Mouse (Mus musculus) c-Kit-positive CD71-positive TER-119-positive erythroid progenitor cells, embryonic 14.5 days (primary cell): ENCODE measurements at regions not wholly inside any gene's neighbourhood (a gene's known extent, or its start where the extent isn't known, plus 50 kb on each side); places are given as distances from the start of the nearest gene placed in this dataset.

Experiments used
- DNase-seq: peaks from one replicate; pipeline ENCODE4 v3.0.0-alpha.2; 2013; ENCODE audit warnings: low spot score

DNA sequence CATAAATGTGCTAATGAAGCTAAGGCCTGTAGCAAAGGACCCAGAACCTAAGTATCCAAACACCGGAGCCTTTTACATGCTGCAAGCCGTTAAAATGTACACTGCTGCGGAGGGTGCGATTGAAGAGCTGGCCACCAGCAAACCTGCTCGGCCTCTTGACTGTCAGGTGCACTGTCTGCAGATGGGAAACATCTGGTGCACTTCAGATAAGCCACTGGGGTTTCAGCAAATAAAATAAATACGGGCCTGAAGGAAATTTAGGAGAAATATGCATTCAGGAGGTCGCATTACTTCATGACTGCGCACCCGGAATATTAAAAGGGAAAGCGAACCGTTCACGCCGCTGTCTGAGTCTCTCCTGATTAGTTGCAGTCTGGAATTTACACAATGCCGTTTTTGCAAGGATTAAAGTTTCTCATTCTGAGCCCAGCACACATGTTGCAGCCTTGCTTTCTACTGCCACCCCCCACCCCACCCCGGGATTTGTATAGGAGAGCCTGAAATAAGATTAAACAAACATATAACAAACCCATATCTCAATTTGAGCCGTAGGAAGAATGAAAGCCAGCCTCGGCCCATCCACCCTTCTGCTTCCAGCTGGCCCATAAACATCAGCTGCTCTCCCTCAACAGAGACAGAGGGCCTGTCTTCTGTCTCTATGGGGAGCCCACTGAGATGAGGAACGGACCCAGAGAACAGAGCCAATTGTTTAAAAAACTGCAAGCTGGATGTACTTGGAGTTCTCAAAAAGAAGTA lies 103.5 kb upstream of the Cd180 start:
- no peak for DNase-seq

DNA sequence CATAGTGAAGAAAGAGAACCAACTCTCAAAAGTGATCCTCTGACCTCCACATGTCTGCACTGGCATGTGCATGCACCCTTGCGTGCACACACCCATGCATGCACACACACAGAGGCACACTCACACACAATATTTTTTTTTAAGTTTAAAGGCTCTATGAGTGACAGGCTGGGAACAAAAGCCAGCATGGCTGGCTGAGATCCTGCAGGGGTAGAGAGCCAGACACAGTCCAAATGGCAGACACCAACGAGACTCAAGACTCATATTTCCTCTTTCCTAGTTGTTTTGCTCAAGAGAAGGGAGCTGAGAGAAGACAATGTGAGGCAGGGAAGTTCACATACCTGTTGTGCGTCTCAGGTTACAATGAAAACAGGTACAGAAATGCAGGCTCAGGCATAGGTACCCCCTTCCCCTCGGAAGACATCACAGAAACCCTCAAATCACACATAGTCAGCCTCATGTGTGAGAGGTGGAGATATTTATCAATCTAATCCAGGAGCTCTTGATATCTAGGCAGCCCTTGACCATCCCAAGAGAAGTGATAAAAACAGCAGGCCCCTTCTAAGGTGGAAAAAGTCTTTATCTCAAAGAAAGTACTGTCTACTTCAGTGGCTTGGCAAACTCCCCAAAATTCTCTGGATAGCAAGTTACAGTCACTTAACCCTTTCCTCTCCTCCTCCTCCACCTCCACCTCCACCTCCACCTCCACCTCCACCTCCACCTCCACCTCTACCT lies 101.4 kb upstream of the Cd180 start:
- DNase-seq: no peak

DNA sequence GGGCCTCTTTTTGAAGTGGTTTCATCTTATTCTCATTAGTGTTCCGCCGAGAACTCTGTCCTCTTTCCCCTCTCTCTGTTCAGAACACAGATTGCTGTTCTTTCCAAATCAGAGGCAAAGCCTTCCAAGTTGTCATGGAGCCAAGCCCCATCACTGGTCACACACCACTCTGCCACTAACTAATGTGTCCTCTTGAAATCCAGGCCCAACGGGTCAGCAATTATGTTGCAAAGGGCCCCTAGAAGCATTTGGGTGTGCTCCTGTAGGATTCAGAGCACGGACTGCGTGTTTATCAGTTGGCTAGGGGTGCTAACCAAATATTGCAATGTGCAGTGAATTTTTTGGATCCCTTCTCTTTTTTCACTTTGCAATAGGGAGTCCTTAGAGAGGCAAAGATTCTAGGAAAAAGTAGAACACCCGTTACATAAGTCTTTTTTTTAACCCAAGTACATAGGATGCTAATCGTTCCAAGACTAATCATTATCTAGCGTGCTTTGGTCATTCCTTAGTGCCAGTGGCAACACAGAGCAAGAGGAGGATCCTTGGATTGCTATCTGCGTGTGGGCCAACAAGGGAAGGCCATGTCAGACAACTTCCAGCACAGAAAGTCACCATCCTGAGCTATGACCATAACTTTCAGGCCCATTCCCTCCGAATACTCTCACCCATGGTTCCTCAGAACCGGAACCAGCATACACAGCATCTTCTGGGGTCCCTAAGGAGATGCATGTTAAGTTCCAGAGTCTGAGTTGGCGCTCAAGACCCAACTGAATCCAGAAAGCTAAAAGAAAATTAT lies 99.8 kb upstream of the Cd180 start:
- DNase-seq: no peak

DNA sequence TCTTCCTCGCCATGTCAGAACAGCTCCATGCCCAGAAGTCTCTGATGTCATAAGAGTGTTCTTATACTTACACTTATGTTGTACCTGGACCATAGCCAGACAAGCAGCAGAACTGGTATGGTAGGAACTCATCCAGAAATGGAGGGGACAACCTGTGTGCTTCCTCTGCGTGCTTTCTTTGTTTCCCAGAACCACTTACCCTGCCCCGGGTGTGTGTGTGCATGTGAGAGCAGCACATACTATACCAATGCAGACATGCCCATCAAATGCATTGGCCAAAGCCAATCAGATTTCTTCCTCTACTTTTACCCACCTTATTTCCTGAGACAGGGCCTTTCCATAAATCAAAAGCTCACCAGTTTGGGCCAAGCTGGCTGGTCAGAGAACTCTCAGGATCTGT lies 99.2 kb upstream of the Cd180 start:
- DNase-seq: no peak

DNA sequence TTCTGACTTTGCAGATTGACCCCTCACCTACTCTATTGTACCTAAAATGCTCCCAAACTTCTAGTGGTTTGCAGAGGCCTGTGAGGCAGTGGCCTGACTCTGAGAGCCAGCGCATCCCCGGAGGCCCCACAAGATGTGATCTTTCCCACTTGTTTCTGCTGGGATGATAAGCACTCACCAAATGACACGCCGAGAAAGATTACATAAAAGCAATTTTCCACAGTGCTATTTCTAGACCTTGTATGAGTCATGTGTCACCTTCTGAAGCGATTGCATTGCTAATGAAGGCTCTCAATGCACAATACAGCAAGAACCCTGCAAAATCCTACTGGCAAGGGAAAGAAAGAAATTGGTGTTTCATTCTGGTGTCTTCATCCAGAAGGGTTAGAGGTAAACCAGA lies 97.8 kb upstream of the Cd180 start:
- DNase-seq: no peak

DNA sequence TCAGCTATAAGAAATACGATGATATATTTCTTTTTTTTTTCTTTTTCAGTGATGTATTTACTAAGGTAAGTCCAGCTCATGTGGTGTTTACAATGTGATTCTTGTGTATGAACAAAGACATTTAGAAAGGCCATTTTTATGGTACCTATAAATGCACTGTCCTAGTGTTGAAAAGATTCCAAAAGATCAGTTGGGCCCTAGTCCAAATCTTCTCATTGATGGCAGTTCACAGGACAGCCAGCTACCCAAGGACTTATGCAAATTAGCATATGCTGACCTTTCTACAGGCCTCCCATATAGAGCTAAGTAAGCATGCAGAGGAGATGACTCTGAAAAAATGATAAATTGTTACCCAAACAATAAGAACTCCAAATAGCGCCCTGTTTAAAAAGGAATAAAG lies 97.3 kb upstream of the Cd180 start:
- no peak for DNase-seq

DNA sequence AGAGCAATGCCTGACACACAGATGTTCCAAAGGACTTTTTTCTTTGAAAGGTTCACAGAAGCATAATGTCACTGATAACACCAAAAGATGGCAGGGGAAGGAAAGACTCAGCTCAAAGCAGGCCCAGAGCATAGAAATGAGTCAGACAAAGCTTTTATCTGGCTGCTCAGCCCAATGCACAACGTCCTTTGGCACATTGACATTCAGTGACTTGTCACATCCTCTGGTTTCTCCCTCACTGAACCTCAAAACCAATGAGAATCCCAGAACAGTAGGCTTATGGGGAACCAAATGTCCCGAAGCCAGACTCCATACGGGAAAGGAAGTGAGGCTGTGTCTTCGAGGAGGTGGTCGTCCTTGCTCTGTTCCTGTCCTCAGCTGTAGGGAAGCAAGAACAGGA lies 95.2 kb upstream of the Cd180 start:
- no peak for DNase-seq

DNA sequence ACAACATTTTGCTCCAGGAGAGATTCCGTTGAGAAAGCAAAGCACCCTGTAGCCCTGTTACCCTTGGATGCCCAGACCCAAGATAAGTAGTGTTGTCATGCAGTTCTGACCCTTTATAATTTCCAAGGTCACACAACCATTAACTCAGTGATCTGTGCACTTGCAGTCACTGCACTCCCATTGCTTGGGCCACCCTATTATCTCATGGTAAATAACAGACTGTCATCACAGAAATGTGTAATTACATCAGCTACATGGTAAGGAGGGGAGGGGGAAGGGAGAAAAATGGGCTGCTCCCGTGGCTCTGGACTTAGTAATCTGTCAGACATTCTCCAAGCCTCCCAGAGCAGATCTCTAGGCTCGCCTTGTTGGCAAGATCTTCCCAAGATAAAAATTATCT lies 93.8 kb upstream of the Cd180 start:
- no peak for DNase-seq

DNA sequence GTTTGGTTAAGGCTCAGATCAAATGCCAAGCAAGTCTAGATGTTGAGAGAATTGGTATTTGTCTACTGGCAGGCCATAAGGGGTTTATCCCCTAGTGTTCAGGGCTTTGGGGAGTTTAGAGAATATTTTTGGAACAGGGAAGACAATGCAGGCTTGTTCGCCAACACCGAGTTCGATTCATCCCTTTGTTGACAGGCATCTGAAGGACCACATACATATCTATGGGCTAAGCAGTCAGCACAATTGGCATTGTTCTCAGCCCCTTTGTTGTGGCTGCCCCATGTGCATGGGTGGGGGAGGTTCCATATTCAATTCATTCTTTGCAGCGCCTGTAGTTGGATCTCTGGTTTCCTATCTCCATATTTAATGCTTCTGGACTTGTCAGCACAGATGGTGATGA lies 93.3 kb upstream of the Cd180 start:
- no peak for DNase-seq

DNA sequence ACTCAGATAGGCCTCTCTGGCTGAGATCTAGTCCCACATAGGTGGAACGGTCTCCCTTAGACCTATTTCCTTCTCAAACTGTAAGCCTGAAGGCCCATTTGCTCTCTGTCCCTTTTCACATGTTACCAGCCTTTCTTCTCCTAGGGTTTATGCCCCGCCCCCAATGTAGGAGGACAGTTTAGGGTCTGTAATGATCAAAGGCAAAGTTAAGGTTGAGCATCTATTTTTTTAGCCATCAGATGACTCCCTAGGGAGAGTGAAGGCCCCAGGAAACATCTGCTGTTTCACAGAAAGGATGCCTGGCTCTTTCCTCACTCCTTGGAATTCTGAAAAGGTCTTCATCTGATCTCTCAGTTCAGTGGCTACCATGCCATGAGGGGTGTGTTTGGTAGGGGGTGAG lies 68.9 kb upstream of the Cd180 start:
- DNase-seq: no peak

DNA sequence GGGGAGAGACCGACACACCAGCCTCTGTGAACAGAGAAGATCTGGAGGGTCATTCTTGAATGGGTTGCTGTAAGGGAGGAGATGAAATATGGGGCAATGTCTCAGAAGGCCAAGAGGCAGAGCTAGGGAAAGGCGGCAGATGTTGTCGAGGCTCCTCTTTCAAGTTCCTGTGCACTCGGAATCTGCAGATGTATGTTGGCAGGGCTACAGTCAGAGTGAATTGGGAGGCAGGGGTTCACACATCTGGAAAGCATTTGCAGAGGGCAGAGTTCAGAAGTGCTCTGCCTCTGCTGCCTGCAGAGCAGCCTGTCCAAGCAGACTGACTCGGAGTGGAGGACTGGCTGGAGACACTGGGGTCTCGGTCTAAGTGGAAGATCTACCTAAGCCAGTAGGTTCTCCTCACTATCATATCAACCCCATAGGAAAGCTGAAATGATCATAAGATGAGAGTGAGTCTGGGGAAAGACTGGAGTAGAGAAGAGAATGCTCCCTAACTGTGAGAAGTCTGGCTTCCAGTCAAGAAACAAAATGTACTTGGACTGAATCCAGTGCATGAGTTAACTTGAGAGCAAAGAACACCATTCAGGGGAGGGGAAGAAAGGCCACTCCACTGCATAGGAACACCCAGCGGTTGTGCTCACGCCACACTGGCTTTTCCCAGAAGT lies 68.1 kb upstream of the Cd180 start:
- DNase-seq: no peak

DNA sequence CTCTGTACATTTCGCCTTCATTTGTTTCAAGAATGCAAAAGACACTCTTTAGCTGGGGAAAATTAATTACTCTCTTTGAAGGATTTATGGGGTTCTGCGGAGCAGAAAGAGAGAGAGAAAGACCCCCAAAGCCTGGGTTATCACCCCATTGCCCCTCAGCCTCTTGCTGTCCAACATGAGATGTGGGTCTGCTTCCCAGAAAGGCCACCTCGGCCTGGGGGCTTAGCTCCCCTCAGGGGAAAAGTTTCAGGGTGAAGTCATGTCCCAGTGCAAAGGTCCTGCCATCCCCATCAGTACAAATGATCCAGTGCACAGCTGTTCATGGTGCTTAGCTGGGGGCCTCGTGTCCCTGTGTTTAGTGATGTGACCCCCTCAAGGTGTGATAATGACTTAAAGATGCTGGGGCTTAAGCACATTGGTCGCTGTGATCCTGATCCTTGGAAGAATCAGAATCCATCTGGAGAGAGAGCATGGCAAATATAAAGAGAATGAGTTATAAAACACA lies 67.5 kb upstream of the Cd180 start:
- DNase-seq: no peak

DNA sequence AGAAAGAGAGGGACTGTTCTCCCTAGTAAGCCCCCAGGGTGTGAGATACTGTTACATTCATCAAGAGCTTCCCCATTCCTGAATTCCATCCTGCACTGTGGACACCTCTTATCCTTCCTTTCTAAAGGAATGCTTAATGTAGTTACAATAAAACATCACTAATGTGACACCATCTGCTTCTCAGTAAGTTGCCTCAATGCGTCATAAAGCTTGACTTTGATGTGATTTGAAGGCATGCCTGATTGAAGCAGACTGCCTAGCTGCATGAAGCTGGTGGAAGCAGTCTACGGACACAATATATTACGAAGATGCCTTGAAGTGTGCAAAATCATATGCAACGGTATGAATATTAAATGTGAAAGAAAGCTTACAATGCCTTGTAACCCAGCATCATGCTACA lies 65.6 kb upstream of the Cd180 start:
- no peak for DNase-seq

DNA sequence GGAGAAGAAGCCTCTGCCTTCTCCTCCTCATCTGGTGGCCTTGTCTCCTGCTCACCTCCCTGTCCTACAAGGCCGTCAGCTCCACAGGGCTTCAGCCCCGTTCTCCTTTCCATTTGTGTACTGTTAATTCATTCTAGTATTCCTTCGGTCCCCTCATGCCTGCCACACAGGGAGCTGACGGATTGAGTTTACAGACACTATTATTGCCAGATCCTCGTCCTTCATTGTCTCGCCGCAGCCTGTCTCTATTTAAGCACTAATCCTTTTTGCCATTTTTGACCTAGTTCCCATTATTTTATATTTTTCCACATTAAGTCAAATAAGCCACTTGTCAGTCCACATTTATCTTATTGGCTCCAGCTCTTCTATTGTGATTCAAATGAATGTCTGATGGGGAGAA lies 64.2 kb upstream of the Cd180 start:
- no peak for DNase-seq

DNA sequence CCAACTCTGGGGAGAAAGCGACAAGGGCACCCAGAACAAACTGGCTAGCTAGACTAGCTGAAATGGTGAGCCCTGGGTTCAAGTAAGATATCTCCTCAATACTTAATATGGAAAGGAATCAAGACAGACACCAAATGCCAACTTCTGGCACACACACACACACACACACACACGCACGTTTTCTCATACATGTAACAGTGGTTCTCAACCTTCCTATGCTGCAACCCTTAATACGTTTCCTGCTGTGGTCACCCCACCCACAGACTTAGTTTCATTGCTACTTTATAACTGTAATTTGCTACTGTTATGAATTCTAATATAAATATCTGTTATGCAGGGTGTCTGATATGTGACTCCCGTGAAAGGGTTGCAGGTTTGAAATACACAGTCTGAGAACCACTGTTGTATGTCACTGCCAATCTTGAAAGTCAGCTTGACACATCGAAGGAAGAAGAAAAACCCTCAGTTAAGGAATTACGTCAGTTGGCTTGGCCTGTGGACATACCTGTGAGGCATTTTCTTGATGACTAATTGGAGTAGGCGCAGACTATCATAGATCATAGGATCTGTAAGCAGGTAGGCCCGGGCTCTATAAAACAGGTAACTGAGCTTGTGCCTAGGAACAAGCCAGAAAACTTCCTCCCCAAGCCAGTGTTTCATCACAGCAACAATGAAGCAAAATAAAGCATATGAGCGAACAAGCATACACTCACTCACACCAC lies 59.0 kb upstream of the Cd180 start:
- DNase-seq: no peak

DNA sequence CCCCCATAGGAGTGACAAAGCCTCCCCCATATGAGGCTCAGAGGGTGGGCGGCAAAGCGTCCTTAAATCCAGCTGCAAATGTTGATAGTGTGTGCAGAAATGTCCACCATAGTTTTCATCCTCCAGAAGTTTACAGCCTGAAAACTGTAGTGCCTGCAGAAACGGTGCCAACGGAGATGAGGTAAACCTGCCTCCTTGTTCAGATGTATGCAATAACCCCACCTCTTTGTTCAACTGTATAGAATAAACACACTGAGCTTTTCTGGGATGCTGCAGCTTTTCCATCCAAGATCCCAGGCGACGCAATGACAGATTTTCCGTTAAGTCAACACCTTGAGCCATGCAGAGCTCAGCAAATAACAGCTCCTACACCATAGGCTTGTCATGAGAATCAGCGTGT lies 57.3 kb upstream of the Cd180 start:
- DNase-seq: no peak

DNA sequence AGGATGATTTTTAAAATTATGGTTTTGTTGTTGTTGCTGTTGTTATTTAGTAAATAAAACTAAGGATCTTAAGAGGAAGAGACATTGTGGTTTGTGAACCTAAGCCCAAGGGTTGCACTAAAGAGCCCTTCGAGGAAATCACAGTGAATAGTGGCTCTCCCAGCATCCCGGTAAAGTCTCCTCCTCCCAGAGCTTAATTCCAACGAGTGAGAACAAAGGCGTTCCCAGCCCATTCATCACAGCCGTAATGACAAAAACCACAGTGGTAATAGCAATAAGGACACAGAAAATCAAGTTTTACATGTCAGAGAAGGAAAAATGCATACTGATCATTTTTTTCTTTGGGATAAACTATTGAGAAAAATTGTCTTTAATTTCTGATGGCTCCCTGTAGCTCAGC lies 56.3 kb upstream of the Cd180 start:
- no peak for DNase-seq

DNA sequence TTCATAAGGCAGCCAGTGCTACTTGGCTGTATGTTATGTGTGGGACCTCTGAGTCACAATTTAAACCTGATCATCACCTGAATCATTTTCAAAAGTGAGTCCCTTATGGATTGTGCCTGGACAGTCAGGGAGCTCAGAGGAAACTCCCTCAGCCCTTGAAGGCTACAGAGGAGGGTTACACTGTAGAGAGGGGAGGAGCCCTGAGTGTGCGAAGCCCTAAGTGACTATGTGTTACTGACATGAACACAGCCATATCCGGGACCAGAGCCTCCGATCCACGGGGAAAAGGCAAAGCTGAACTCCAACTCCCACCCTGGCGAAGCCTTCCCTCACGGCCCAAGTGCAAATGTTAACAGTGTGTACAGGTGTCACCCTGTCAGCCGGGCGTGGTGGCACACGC lies 53.7 kb upstream of the Cd180 start:
- no peak for DNase-seq

DNA sequence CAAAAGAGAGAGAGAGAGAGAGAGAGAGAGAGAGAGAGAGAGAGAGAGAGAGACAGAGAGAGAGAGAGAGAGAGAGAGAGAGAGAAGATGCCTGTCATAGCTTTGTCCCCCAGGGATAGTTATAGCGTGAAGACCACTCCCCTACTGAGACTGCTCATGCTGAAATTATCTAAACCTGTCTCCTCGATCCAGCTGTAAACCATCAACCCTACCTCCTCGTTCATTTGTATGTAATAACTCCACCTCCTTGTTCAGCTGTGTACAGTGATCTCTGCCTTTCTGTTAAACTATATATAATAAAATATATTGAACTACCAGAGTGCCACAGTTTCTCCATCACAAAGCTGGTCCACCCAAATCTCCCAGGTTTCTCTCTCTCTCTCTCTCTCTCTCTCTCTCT lies 53.2 kb upstream of the Cd180 start:
- no peak for DNase-seq
